Mouse (Mus musculus) naive thymus-derived CD4-positive, alpha-beta T cell, adult 2 months (primary cell): ENCODE measurements around the gene Hyal3.

Experiments
- DNase-seq: peaks from one replicate; pipeline ENCODE4 v3.0.0-alpha.2; 2011; ENCODE audit warnings: low read depth

Gene Hyal3

GRCm38 (mm10) chr9:107634406-107635278 lies 54.0 kb downstream of the Hyal3 start:
- no peak for DNase-seq

- peak; percentile 95 for DNase-seq
Measured at GRCm38 (mm10) chr9:107635279-107636028, 54.8 kb downstream of the Hyal3 start, which contains the start of gene Gnai2. TSS of gene Gnai2 (minus strand) at chr9:107635367.
